Mouse (Mus musculus) layer of hippocampus, adult 2 months (tissue): ENCODE measurements around the gene Itgam. TPM values are rescaled to one million over a fixed set of nuclear protein-coding genes. Genes with fewer than 3 reads are reported as not detected.
"Not testable (repeated sequence)": the region's sequence is repeated elsewhere in the genome, so short reads cannot be mapped to it uniquely, and the experiment has no call there.

Experiments
- DNase-seq, 2 experiments: peaks; one replicate each; pipeline ENCODE4 v3.0.0; 2022; ENCODE audit warnings: low spot score in 2 of 2
- H3K27ac ChIP-seq: fragments of 200-600 bp; 2 replicates; pipeline ENCODE4 v1.8.1; 2022
- H3K4me3 ChIP-seq: fragments of 200-600 bp; 2 replicates; pipeline ENCODE4 v1.8.1; 2022; ENCODE audit warnings: mild to moderate bottlenecking
- CTCF ChIP-seq: fragments of 200-600 bp; conservative IDR thresholded peaks from 2 replicates; pipeline ENCODE4 v1.8.1; 2022; ENCODE audit warnings: antibody characterized with exemption, mild to moderate bottlenecking, moderate library complexity
- total RNA-seq, 2 experiments: library from RNA; stranded (reverse); gene quantifications; 2 replicates each; pipeline ENCODE4 v1.2.3; 2021

Itgam gene
- total RNA-seq, 2 experiments from 2014 or later, result 10.1 to 10.6 TPM

GRCm38 (mm10) chr7:128033616-128034015 is 28.8 kb upstream of the Itgam start:
- no peak for DNase-seq
- TF ChIP-seq CTCF, result no peak
- Histone ChIP-seq H3K27ac (no peak overlapping the region), H3K4me3 (no peak overlapping the region)

- not testable (repeated sequence) for H3K4me3 ChIP-seq, DNase-seq, H3K27ac ChIP-seq
Measured at GRCm38 (mm10) chr7:128042161-128042820, 20.1 kb upstream of the Itgam start.

DNA sequence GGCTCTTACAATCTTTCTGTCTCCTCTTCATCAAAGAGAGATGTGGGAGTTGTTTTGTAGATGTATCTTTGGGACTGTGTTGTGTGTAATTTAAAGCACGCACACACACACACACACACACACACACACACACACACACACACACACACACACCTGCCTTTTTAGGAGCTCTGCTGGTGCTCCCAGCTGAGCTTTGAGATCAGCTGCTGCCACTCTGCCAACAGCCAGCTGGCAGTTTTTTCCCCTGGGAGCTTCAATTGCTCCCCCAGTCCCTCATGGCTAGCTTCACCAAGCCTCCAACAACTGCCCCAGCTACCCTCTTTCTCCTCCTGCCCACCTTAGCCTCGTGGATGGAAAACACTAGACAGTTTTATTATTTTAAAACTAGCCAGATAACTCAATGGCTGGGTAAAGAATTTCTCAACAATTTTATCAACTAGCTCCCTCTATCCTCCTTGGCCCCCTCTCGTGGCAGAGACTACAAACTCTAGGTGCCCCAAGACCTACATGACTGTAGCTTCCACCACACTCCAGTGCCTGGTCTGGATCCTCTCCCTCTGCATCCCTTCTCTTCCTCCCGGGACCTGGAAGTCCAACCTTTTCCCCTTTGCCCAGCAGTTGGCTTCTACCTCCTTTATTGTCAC is 18.2 kb upstream of the Itgam start:
- Histone ChIP-seq H3K4me3 (no peak overlapping the region), H3K27ac (no peak overlapping the region)
- no peak for DNase-seq
- peak; percentile 42 for TF ChIP-seq CTCF

- DNase-seq, result no peak
- Histone ChIP-seq H3K27ac (no peak overlapping the region), H3K4me3 (no peak overlapping the region)
- TF ChIP-seq CTCF, result no peak
Measured at GRCm38 (mm10) chr7:128045640-128046039, 16.8 kb upstream of the Itgam start.

DNA sequence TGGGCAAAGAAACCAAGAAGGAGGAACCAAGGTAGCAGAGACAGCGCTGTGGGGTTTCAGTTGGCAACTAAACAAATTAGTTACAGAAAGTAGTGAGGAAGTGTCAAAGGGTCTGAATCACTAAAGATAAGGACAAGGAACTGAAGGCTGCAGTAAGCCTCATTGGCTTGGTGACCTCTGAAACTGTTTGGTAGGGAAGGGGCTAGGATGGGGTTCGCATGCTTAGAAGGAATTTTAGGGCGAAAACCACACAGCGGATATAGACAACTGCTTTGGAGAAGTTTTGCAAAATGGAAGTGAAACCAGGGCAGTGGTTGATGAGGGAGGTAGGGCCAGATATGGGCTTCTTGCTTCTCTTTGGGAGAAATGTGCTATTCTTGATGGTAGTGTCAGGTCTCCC is 13.6 kb upstream of the Itgam start:
- no peak for TF ChIP-seq CTCF
- Histone ChIP-seq H3K27ac (no peak overlapping the region), H3K4me3 (no peak overlapping the region)
- no peak for DNase-seq

DNA sequence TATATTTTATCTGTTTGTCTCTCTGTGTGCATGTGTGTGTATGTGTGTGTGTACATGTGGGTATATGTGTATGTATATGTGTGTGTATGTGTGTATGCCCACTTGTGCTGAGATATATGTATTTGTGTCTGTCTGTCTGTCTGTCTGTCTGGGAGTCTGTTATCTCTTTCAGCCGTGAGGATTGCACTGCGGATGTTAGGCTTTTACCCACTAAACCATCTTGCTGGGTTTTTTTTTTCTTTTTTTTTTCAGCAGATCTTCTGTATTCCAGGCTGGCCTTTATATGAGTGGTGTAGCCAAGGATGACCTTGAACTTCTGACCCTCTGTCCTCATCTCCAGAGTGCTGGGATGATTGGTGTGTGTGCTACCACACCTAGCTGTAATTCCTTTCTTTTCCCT is 13.2 kb upstream of the Itgam start:
- no peak for TF ChIP-seq CTCF
- Histone ChIP-seq H3K4me3 (no peak overlapping the region), H3K27ac (no peak overlapping the region)
- DNase-seq, result no peak

GRCm38 (mm10) chr7:128050739-128051138 is 11.7 kb upstream of the Itgam start:
- DNase-seq, result no peak
- H3K4me3 ChIP-seq, result no peak overlapping the region
- no peak for TF ChIP-seq CTCF
- no peak overlapping the region for H3K27ac ChIP-seq

DNA sequence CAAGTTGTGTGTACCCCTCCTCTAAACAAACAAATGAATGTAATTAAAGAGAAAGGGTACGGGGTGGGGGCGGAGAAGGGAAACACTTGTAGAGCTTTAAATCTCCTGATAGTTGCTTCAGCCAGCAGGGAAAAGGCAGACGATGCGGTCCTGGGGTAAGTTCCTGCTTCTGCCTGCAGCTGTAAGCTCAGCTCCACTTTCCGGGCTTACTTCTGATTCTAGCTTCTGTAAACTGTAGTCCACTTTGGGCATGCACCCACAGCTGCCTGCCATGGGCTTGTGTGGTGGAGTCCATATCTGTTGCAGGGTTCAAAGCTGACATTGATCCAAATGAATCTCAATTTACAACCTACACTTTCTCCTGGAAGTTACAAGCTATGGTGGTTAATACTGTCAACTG is 9.4 kb upstream of the Itgam start:
- Histone ChIP-seq H3K4me3 (no peak overlapping the region), H3K27ac (no peak overlapping the region)
- TF ChIP-seq CTCF, result no peak
- no peak for DNase-seq

DNA sequence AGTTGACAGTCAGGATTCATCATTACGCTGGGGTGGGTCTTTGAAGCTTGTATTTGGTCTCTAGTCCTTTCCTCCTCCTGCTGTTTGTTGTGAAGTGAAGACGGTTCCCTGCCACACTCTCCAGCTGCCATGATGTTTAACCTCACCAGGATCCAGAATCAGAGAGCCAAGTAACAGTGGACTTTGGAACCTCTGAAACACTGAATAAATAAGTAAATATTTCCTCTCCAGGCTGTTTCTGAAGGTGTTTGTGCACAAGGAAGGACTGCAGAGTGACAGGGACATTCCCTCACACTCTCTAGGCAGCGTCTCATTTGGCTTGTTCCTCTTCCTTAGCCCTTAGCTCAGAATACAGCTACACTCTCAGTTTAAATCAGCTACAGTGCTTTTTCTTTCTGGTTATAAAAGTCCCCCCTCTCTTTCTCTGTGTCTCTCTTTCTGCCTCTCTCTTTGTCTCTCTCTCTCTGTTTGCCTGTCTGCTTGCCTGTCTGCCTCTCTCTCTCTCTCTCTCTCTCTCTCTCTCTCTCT is 5.5 kb upstream of the Itgam start:
- no peak for DNase-seq
- no peak for TF ChIP-seq CTCF
- Histone ChIP-seq H3K4me3 (no peak overlapping the region), H3K27ac (no peak overlapping the region)

- DNase-seq, result no peak
- no peak overlapping the region for H3K27ac ChIP-seq
- no peak for TF ChIP-seq CTCF
- H3K4me3 ChIP-seq, result no peak overlapping the region
Measured at GRCm38 (mm10) chr7:128057860-128058259, 4.6 kb upstream of the Itgam start.

GRCm38 (mm10) chr7:128058576-128058975 is 3.9 kb upstream of the Itgam start:
- TF ChIP-seq CTCF, result no peak
- DNase-seq, result no peak
- Histone ChIP-seq H3K4me3 (no peak overlapping the region), H3K27ac (no peak overlapping the region)

DNA sequence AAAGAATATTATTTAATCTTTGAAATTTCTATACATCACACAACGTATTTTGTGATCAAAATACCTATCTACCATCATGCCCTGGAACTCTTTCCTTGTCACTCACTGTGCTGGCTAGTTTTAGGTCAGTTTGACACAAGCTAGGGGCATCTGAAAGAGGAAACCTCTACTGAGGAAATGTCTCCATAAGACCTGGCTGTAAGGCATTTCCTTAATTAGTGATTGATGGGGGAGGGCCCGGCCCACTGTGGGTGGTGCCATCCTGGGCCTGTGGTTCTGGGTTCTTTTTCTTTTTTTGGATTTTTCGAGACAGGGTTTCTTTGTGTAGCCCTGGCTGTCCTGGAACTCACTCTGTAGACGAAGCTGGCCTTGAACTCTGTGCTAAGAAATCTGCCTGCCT is 3.3 kb upstream of the Itgam start:
- H3K27ac ChIP-seq, result no peak overlapping the region
- no peak for DNase-seq
- no peak for TF ChIP-seq CTCF
- H3K4me3 ChIP-seq, result no peak overlapping the region

DNA sequence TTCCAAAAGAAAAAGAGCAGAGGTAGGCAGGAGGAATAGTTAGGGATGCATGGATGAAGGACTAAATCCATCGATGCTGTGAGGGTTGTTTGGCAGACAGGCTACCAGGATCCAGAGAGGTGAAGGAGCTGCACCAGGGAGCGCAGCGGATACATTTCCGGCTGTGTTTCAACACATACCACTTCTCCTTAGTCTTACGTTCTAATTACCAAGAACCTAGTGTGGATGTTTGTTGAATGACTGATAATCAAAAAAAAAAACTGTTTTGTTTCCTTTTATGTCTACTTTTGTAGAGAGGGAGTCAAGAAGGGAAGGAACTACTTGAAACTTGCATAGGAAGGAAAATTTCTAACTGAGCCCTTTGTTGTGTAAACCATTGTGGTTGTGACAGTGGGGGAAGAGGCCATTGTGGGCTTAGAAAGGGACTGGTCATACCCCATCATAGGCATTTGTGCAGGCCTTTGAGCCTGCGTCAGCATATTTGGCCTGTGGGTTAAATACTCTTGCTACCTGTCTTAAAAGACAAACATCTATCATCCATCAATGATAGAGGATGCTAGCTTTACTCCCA is 856 bp downstream of the Itgam start:
- TF ChIP-seq CTCF, result no peak
- no peak overlapping the region for H3K4me3 ChIP-seq
- H3K27ac ChIP-seq, result no peak overlapping the region; the same call in 1 of the 2 replicates
- DNase-seq, result no peak

- H3K27ac ChIP-seq, result no peak overlapping the region
- TF ChIP-seq CTCF, result no peak
- H3K4me3 ChIP-seq, result no peak overlapping the region
- no peak for DNase-seq
Measured at GRCm38 (mm10) chr7:128065547-128065946, 3.1 kb downstream of the Itgam start.
